Mouse (Mus musculus): ENCODE data around the gene Ccdc58. TPM values are rescaled to one million over a fixed set of nuclear protein-coding genes. Genes with fewer than 3 reads are reported as not detected.
A peak's percentile ranks its signal among the peaks of the same experiment; 100 is the strongest.
"Not testable (repeated sequence)": the region's sequence is repeated elsewhere in the genome, so short reads cannot be mapped to it uniquely, and the experiment has no call there.

Ccdc58 gene
- total RNA-seq, 2 experiments from 2014 or later = 57.9 to 74.7 TPM

DNA sequence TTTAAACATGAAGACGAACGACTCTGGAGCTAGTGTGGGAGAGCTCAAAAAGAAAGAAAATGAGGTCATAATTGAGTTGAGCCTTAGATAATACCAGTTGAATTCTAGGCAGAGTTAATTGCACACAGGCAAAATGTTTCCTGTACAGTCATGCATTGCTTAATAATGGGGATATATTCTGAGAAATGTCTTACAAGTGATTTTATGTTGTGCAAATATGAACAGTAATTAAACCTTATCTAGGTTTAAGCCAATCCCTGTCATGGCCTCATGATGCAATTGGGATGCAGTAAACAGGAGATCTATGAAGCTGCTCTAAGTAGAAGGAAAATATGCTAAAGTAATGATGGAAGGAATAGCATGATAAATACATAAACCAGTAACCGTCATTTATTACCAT is 3.3 kb downstream of the Ccdc58 start:
- DNase-seq = no peak

DNA sequence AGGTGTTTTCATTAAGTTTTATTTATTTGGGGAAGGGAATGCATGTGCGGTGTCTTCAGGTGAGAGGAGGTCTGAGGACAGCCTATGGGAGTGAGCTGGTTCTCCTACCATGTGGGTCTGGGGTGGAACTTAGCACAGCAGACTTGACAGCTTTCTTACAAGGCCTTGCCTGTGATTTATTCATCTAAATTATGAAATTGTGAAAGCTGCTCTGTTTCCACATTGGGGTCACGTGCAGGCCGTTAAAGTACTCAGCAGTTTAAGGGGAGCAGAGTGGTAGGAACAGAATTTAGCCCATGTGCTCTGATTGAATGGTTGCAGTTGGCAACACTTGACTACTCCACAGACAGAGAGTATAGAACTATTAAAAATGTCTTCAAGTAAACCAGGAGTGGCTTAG is 8.4 kb downstream of the Ccdc58 start:
- no peak for DNase-seq

DNA sequence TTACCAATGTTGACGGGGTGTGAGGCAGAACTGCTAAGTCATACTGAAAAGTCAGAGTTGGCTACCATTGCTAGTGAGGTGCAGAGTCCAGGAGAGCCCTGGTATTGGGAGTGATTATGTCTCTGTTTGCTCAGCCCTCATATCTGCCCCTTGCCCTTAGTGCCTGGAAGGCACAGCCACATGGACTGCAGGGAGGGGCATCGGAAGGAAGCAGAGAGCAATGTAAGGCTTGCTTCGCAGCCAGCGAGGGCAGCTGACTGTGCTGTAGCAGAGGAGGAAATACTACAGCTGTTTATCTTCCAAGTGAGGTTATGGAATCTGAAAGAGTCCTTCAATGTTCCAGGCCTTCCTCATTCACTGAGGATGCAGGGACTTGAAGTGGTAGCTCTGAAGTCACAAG is 16.4 kb downstream of the Ccdc58 start:
- no peak for DNase-seq

GRCm38 (mm10) chr16:36089065-36089464 is 17.6 kb downstream of the Ccdc58 start:
- DNase-seq = peak; percentile 18

- DNase-seq = no peak
Measured at GRCm38 (mm10) chr16:36089850-36090616, 18.5 kb downstream of the Ccdc58 start.

GRCm38 (mm10) chr16:36090785-36091509 is 19.5 kb downstream of the Ccdc58 start:
- no peak for DNase-seq

GRCm38 (mm10) chr16:36094079-36094478 is 22.6 kb downstream of the Ccdc58 start:
- DNase-seq = no peak

GRCm38 (mm10) chr16:36097813-36098499 is 26.5 kb downstream of the Ccdc58 start:
- DNase-seq = not testable (repeated sequence)

DNA sequence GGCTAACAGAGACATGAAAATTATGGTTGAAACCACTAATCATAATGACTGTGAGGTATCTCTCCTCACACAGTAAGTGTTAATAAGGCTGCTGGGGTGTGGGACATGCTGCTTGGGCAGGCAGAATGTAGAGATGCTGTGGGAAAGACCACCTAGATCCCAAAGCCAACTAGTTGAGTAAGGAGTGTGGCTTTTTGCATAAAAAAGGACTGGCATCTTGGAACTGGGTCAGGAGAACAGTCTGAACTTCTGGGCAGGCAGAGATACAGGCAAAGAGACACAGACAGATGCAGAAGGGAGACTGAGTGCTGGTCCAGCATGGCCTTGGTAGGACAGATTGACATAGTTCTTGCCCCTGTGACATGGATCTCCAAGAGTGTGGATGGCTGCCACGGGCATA is 30.0 kb downstream of the Ccdc58 start:
- no peak for DNase-seq

DNA sequence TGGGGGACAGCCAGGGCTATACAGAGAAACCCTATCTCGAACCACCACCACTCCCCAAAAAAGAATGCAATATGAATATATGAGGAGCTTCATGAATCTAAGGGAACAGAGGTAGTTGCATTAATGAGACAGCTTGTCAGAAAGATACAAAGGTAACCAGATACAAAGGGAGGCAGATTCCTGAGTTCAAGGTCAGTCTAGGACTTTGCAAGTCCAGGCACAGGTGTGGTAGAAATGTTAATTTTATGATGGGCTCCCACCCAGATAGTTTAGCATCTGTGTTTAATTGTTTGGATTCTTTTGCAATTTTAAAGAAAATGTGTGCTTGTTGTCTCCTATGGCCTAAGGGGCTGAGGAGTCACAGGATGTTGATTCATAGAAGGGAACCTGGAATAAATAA is 30.7 kb downstream of the Ccdc58 start:
- no peak for DNase-seq

DNA sequence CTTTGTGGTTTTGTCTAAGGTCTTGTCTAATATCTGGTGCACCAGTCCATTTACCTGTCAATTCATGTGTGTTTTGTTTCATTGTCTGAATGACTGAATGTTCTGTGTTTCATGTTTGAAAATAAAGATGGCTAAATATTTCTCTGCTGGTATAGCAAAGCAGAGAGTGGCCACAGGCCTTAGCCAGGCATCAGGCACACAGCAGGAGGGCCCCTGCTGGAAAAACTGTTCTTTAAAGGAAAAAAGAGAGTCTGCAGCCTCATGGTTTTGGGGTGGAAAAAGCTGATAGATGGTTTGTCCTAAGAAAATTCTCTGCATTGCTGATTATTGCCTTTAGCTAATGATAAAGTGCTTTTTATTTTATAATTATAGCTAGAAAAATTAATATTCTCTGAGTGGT is 40.0 kb downstream of the Ccdc58 start:
- DNase-seq = not testable (repeated sequence)

- not testable (repeated sequence) for DNase-seq
Measured at GRCm38 (mm10) chr16:36115751-36116150, 44.3 kb downstream of the Ccdc58 start.

- DNase-seq = no peak
Measured at GRCm38 (mm10) chr16:36128092-36128491, 56.6 kb downstream of the Ccdc58 start.

GRCm38 (mm10) chr16:36131141-36131540 is 59.7 kb downstream of the Ccdc58 start, which contains the start of gene Csta1:
TSS of gene Csta1 (minus strand) at chr16:36131241.
- no peak for DNase-seq

GRCm38 (mm10) chr16:36138201-36138600 is 66.7 kb downstream of the Ccdc58 start:
- DNase-seq = no peak

Other genes starting within 250 kb of the Ccdc58 start
- 10 to 100 TPM in 1 of 2 experiments, 1 to 10 TPM in 1; 7.2 to 12.1 TPM for gene Parp14, start 200.1 kb upstream of the Ccdc58 start, total RNA-seq (2021)
- gene Parp9, start 133.2 kb upstream of the Ccdc58 start, total RNA-seq (2021) = 10 to 100 TPM; 12.5 to 16.4 TPM
- gene Dtx3l, start 132.5 kb upstream of the Ccdc58 start, total RNA-seq (2021) = 10 to 100 TPM in 1 of 2 experiments, 1 to 10 TPM in 1; 8.7 to 10.1 TPM
- 10 to 100 TPM; 50.6 to 55.9 TPM for gene Kpna1, start 92.9 kb upstream of the Ccdc58 start, total RNA-seq (2021)
- gene Wdr5b, start 30.5 kb upstream of the Ccdc58 start, total RNA-seq (2021) = 1 to 10 TPM; 4.3 to 5.3 TPM
- gene Fam162a, start 91 bp upstream of the Ccdc58 start, total RNA-seq (2021) = 100 to 1,000 TPM; 181 to 193 TPM
- not detected for gene Csta1, start 59.6 kb downstream of the Ccdc58 start, total RNA-seq (2021)
- 1 to 10 TPM; 7.6 to 9.0 TPM for gene Stfa2l1, start 85.1 kb downstream of the Ccdc58 start, total RNA-seq (2021)
- 10 to 100 TPM in 1 of 2 experiments, 1 to 10 TPM in 1; 10.0 to 12.4 TPM for gene Gm5483, start 112.5 kb downstream of the Ccdc58 start, total RNA-seq (2021)
- gene Gm5416, start 138.7 kb downstream of the Ccdc58 start, total RNA-seq (2021) = not detected
- 1 to 10 TPM; 2.3 to 2.6 TPM for gene 2010005H15Rik, start 149.8 kb downstream of the Ccdc58 start, total RNA-seq (2021)
- gene Stfa1, start 205.3 kb downstream of the Ccdc58 start, total RNA-seq (2021) = 10 to 100 TPM; 15.1 to 20.1 TPM